Mouse (Mus musculus) hematopoietic stem cell, adult 5-6 weeks (primary cell): ENCODE data around the gene St3gal4. TPM values are rescaled to one million over a fixed set of nuclear protein-coding genes. Genes with fewer than 3 reads are reported as not detected.
A peak's percentile ranks its signal among the peaks of the same experiment; 100 is the strongest.

Experiments used
- ATAC-seq, 2 experiments: fragments of 125-278 bp in 1 of 2; replicated peaks in 1 of 2; 2 replicates each; pipeline ENCODE4 v1.8.0; 2016 to 2017; ENCODE audit warnings: inconsistent platforms in 2 of 2, mild to moderate bottlenecking in 2 of 2, moderate number of reproducible peaks in 2 of 2, low read depth in 1 of 2, moderate TSS enrichment in 1 of 2; ENCODE audit not compliant: low FRiP score in 2 of 2, poor library complexity in 2 of 2, severe bottlenecking in 2 of 2, insufficient read depth in 1 of 2, low TSS enrichment in 1 of 2
- total RNA-seq: library from RNA; stranded (forward); fragments of 172-1452, 232-1000 nt; gene quantifications from 2 replicates; pipeline ENCODE4 v1.2.3, GENCODE M21; 2017

St3gal4 gene
- total RNA-seq, 1 experiment from 2014 or later = 36.1 TPM

DNA sequence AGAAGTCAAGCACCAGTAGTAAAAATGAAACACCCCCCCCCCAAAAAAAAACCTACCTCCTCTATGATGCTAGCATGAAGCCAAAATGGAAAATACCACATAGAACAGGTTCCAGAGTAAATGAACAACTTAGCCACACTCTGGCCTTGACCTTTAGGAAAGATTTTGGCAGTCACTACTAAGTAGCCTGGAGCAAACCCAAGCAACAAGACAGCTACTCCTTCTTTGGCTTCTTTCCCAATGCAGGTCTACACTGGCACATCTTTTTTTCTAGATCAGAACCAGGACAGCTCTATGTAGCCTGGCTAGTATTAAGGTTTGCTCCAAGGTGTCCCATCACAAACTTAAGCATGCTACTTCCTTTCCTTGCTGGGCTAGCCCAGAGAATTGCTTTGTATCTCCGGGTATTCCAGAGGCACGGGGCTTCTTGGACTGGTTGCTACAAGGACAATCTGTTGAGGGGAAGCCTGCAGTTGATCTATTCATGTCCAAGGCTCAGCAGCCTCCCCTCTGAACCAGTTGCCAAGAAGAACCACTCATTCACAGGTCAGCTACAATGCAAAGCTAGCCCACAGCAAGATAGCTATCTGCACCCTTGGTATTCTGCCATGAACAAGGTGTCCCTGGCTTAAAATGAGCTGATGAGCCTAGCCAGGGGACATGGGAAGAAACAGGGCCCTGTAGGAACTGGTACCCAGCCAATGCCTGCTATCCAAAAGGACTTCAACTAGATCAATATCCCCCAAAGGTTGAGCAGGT is 60.3 kb downstream of the St3gal4 start:
- no peak for ATAC-seq

DNA sequence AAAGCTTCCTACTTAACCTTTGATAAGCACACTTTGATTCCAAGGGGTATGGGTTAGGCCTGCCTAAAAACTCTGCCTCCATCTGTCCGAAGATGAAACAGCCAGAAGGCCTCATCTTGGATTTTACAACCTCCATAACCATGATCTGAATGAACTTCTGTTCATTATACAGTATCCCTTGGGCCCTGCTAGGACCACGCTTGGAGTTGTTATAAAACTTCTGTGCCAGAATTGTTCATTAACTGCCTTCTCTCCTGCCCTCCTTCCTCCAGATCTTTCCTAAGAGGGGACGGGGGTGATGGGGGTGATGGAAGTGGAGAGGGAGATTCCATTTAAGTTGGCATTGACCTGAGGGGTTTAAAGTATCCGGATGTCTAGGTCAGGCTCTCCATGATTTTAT is 60.9 kb downstream of the St3gal4 start:
- no peak for ATAC-seq

DNA sequence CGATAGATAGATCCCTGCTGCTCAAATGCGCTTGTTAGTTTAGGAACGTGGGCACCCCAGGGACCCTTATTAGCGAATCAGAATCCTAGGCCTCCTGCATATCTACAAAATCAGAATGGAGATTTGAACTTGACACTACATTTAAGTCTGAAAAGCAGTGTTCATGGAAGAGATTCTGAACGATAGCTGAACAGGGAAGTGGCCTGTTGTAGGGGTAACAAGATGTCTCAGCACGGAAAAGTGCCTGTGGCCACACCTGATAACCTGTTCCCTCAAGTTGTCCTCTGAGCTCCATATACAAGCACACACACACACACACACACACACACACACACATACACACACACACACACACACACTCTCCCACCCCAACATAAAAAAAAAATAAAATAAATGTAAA is 61.4 kb downstream of the St3gal4 start:
- no peak for ATAC-seq

DNA sequence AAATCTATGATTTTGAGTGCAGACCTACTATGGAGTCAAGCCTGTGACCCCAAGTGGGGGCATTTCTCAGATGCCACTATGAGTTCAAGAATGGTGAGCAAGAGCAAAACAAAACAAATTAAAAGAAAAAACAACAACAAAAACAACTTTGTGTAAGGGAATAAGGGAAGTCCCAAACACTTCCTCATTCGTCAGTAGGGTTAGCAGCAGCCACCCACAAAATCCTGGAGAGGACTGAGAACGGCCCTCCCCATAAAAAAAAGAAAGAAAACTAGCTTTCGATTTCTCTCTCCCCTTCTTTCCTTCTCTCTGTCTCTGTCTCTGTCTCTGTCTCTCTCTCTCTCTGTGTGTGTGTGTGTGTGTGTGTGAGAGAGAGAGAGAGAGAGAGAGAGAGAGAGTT is 62.5 kb downstream of the St3gal4 start:
- peak; percentile 59 to 76; a peak in 3 of 4 replicates for ATAC-seq

DNA sequence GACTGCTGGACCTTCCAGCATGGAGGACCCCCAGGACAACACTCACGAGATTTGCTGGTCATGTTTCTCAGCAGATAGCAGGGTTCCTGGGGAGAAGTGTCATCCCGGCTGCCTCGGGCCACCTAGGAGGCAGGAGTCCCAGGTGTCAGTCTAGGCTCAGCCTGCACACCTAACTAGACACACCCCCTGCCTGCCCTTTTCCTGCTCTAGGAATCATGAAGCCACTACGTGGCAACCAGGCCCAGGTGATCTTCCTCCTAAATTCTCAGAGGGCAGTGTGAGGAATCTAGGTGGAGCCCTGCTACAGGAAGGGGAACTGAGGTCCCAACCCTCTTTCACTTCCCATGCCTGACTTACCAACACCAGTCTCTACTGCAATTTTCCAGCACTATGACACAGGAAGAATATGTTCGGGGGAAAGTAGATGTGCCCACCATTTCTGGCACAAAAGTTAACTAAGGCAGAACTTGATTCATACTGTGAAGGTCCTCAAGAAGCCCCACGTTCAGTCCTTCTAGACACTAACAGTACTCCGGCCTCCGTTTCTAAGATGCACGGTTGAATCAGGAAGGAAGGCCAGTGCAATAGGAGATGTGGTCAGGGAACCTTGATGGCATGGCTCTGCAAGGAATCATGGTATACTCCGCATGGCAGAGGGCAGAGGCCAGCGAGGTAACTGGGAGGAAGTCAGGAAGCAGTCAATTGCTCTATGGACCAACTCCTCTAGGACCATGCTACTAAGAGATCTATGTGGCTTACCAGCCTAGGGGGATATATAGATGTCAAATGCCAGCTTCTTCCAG is 63.3 kb downstream of the St3gal4 start:
- ATAC-seq = peak; percentile 25 to 29; a peak in 1 of 4 replicates

GRCm38 (mm10) chr9:35053669-35054068 is 65.4 kb downstream of the St3gal4 start:
- no peak for ATAC-seq

DNA sequence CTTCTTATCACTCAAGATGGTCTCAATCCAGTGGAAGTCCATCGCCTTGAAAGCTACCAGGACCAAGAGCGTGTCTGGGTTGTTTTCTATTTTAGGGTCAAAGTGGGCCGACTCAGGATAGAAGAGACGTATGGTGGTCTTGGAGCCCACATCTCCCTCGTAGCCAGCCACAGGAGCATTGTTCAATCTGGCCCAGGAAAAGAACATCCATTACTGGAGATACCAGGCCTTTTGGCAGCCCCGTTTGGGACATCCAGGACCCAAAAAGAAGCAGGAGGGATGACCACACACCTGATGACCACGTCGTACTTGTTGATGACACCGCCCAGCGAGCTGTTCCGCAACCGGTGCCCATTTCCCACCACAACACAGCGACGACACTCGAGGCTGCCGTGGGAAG is 66.0 kb downstream of the St3gal4 start:
- ATAC-seq = no peak

GRCm38 (mm10) chr9:35052671-35053070 is 66.4 kb downstream of the St3gal4 start:
- ATAC-seq = no peak

GRCm38 (mm10) chr9:35051666-35052065 is 67.4 kb downstream of the St3gal4 start:
- ATAC-seq = no peak

DNA sequence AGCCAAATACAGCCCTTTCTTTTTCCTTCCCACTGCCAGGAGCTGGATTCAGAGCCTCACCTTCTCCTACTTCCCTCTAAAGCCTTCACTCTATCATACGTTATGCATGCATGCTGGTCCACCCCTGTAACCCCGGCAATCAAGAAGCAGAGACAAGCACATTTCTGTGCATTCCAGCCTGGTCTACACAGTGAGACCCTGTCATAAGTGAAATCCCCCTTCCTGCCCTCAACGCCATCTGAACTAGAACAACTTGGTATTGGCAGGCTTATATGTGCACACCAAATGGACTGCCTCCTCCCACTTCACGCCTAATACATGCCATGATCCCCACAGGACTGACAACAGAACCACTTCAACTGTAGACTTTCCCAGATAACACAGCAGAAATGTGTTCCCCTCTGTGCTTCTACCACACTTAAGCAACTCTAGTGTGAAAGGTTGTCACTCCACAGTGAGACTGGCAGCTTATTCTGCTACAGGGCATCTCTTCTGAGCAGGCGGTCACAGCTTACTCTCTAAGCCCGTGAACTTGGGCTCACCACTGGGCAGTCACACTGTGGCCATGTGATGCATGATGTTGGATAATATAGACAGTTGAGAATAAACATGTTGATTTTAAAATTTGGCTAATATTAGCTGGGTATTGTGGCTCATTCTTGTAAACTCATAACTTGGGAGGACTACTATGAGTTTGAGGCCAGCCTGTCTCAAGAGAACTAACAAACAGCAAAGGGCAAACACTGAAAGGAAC is 68.2 kb downstream of the St3gal4 start:
- ATAC-seq = no peak

- ATAC-seq = no peak
Observed at GRCm38 (mm10) chr9:35049891-35050527, 69.1 kb downstream of the St3gal4 start.

- no peak for ATAC-seq
Observed at GRCm38 (mm10) chr9:35048449-35048848, 70.6 kb downstream of the St3gal4 start.

DNA sequence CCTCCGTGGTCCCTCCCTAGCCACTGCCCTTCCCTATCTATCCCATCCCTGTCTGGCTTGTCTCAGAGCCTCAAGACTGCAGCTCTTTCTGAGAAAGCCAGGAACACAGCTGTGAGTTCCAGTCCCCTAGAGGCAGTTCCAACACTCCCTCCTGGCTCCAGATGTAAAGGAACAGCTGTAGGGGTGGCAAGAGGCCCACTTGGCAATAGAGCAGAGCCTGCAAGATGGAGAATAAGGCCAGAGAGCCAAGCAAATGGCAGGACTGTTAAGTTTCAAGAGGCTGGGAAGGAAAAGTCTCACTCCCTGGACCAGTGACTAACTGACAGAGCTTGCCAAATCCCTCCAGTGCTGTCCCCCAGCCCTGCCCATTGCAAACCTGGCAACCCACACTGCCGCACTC is 73.3 kb downstream of the St3gal4 start:
- ATAC-seq = no peak

- no peak; a peak in 1 of 4 replicates for ATAC-seq
Observed at GRCm38 (mm10) chr9:35045031-35045531, 74.0 kb downstream of the St3gal4 start.

- no peak for ATAC-seq
Observed at GRCm38 (mm10) chr9:35044458-35044857, 74.6 kb downstream of the St3gal4 start.

GRCm38 (mm10) chr9:35043619-35044018 is 75.4 kb downstream of the St3gal4 start:
- no peak for ATAC-seq

GRCm38 (mm10) chr9:35041493-35041892 is 77.6 kb downstream of the St3gal4 start:
- no peak for ATAC-seq
